Mouse (Mus musculus): Measurements from ENCODE around the gene Ralb.
A peak's percentile ranks its signal among the peaks of the same experiment; 100 is the strongest.

Ralb gene

DNA sequence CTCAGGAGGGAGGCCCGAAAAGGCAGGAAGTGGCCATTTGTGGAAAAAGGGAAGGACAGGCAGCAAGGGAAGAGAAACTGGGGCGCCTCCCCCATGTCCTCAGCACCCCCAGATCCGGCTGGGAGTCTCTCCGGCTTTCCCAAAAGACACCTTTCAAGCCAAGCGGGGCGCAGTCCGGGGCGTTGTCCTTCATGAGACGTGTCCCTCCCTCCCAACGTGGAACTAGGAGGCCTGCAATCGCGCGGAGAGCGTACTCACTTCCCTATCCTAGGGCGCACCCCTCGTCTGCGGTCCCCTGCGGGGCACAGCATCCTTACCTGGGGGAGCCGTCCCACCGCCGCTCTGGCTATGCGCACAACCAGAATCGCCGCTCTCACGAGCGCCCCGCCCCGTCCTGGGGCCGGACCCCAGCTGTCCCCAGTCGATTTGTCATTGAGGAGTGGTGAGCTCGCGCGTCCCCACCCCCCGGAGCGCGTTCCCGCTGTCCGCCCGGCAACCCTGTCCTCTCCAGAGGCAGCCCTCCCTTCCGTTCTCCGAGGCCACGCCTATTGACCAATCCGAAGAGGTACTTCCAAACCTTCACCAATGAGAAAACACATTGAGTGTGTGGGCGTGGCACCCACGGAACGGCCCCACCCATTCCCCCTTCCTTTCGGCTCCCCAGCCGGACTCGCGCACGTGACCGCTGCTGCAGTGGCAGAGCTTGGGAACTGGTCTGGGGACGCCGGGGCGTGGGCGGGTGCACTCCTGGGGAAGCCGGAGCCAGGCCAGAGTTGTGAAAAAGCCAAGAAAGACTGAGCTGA lies at the start of gene Ralb:
TSS of gene Ralb (minus strand) at position 535 of the 803 bp plus-strand sequence.
- DNase-seq (ENCODE audit: low read depth in 2 of 2, low spot score in 2 of 2) = peak; percentile 80 to 87

DNA sequence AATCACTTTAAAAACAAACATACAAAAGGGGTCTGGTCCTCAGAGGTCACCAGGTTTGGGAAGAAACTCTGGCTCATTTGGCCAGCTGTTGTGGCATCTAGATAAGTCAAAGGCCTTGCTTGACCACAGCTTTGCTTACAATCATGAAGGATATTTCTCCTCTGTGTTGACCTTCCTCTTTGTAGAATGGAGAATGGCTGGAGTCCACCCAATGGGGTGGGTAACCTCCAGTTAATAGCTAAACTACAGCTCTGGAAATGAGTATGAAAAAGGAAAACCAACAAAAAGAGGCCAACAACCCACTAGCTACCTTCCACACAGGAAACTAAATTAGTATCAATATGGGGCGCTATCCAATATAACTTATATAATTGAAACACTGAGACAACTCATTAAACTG lies 47.1 kb upstream of the Ralb start:
- DNase-seq (ENCODE audit: low read depth in 2 of 2, low spot score in 2 of 2) = no peak

DNA sequence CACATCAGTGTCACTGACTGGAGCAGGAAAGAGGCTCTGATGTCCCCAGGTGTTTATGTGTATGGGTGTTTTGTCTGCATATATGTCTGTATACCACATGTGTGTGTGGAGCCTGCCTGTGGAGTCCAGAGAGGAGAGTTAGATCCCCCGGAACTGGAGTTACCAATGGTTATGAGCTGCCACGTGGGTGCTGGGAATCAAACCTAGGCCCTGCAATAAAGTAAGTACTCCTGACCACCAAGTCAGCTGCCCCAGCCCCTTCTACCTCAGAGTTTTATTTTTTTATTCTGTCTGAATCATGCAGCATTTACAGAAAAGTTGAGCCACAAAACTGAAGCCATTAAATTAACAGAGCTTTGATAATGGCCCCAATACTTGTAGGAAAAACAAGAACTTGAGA lies 45.5 kb upstream of the Ralb start:
- no peak for DNase-seq (ENCODE audit: low read depth in 2 of 2, low spot score in 2 of 2)

DNA sequence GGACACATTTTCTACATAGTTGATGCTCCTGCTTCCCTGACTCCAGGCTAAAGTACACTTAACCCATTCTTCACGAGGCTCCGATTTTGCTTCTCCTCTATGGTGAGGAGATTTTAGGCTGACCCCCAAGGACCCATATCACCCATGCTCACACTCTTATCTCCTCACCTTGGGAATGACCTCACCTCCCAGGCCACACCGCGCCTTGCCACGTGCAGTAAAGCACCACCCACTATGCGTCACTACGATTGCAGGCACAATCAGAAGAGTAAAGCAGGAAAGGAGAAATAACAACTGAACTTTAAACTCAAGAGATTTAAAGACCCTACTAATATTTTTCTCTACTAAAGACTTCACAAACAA lies 44.7 kb upstream of the Ralb start:
- no peak for DNase-seq (ENCODE audit: low read depth in 2 of 2, low spot score in 2 of 2)

DNA sequence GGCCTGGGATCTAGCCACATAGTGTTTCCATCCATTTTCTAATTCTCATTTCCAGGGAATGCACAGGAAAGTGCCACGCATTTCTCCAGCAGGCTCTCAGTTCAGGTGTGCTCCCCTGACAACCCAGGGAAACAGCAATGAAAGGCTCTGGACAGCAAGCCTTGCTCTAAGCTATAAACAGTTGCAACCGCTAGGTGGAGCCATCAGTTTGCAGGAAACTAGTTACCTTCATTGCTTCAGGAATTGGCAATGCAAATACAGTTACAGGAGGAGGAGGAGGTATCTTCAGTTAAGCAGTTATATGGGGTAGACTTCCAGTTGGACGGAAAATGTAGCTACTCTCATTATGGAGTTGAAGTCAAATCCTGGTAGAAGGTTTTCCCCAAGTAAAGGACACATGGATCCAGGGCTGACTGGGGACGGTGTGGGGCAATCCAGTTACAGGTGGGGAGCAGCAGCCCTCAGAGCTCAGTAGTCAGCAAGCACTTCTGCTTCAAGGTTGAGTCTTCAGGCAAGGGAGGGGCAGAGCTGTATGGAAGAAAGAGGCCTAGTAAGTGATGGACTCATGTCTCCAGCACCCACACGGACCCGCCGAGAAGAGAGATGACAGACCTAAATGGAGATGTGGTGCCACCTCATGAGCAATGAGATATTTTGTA lies 44.2 kb upstream of the Ralb start:
- peak; percentile 52 to 56 for DNase-seq (ENCODE audit: low read depth in 2 of 2, low spot score in 2 of 2)

DNA sequence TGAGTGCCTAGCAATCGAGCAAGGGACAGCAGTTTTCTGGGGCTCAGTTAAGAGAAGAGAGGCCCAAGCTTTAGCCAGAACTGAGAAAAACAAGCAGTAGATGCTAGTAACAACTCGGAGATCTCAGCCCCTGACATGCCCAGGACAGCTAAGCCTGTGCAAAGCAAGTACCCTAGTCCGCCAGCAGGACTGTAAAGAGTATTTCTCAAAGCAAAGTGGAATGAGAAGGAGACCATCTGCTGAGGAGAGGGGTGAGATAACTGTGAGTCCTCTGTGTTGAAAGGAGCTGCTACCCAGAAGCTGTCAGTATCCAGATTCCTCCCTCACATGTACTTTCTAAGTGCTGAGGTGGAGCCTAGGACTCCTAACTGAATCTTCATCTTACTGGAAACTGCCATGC lies 41.9 kb upstream of the Ralb start:
- DNase-seq (ENCODE audit: low read depth in 2 of 2, low spot score in 2 of 2) = no peak

DNA sequence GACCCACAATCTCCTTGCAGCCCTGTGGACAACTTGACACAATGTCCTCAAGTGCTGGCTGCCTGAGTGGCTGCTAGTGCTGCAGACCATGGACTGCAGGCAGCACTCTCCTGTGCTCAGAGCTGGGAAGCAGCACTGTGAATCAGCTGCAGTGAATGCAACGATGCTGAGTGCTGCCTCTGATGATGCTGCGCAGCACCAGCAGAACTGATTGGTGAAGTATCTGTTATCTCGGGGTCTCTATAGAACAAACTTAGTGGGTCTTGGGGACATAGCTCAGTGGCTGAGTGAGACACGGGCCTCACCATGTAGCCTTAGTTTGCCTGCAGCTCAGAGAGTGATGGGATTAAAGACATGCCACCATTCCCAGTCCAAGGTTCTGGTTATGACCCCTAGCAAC lies 41.1 kb upstream of the Ralb start:
- no peak for DNase-seq (ENCODE audit: low read depth in 2 of 2, low spot score in 2 of 2)

DNA sequence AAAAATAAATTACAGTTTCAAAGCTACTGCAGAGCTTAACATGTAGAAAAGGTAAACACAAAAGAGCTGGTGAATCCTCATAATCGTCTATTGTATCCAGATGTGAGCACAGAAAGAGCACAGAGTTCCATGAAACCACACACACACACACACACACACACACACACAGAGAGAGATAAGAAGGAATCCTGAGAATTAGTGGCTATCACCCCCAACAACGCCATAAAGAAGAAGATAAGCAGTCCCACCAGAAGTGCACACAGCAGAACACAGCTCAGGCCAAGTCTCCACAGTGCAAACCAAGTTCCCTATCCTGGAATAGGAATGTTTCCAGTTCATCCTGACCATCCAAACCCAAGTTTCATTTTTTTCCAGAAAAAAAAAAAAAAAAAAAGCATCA lies 40.6 kb upstream of the Ralb start:
- no peak for DNase-seq (ENCODE audit: low read depth in 2 of 2, low spot score in 2 of 2)

DNA sequence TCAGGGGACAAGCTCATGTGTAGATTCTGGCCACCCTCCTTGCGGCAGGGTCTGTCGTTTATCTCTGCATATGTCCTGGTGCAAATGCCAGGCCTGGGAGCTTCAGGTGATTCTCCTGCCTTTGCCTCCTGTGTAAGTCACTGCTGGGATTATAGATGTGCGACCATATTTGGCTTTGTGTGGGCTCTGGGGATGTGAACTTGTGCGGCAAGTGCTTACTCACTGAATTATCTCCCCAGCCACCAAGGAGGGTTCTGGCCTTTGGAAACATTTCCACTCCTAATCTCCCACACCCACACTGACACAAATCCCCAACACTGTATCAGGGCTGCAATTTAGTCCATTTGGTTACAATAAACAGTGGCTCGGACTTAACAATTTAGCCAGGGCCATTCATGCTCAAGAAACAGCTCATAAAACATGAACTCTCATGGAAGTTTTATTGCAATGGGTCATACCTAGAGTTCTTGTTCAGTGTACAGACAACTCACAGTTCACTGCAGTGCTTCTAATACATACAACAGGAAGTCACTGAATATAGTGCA lies 40.1 kb upstream of the Ralb start:
- no peak for DNase-seq (ENCODE audit: low read depth in 2 of 2, low spot score in 2 of 2)

DNA sequence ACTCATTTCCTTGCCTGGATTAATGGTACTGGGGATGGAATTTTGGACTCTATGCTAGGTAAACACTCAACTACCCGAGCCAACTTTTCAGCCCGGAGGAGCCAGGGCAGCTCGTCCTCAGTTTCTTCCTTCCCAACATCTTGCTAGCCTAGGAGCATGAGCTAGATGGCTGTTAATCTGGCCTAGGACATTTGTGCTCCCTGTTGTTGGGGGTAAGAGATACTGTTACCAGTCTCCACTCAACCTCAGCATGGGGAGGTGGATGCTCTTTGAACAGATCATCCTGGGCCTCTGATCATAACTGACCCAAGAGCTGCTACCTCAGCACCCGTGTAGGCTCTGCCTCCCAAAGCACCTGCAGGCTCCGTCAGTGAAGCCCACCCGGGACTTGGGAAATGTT lies 38.7 kb upstream of the Ralb start:
- no peak for DNase-seq (ENCODE audit: low read depth in 2 of 2, low spot score in 2 of 2)

DNA sequence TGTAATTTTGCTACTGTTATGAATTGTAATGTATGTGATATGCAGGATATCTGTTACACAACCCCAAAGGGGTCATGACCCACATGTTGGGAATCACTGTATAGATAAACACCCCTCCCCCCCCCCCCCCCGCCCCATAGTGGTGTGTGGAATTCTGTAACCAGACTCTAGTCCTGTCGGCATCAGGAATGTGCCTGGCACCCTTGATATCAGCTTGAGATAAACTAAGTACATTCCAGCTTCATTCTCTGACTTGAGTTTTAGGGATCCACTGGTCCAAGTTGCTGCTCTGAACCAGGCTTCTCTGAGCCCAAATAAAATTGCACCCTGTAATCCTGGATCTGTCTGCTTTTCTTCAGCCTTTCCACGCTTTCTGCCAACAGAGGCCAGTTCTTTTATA lies 37.0 kb upstream of the Ralb start:
- DNase-seq (ENCODE audit: low read depth in 2 of 2, low spot score in 2 of 2) = no peak

DNA sequence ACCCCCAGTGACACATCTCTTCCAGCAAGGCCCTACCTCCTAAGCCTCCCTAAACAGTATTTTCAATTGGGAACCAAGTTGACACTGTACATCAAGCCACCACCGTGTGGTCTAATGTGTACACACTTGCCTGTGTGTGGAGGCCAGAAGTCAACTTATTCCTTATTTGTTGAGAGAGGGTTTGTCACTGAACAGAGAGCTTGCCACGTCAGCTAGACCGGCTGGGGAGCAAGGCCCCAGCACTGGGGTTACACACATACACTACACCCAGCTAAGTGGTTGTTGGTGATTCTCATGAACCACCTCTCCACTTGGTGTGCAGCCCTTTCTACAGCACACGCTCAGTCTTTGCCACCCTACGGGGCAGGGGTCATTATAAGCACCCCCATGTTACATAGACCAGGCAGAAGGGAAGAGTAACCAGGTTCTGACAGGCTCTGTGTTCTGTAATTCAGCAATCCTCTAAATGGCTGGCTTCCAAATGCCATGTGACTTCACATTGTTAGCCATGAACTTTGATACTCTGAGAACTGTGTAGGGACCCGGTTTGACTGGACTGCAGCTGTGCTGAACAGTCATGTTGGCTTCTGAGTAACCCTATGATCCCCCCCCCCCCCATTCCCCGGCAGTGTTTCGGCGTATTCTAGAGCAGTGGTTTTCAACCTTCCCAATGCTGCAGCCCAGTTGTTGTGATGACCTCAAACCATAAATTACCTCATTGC lies 36.4 kb upstream of the Ralb start:
- no peak for DNase-seq (ENCODE audit: low read depth in 2 of 2, low spot score in 2 of 2)

DNA sequence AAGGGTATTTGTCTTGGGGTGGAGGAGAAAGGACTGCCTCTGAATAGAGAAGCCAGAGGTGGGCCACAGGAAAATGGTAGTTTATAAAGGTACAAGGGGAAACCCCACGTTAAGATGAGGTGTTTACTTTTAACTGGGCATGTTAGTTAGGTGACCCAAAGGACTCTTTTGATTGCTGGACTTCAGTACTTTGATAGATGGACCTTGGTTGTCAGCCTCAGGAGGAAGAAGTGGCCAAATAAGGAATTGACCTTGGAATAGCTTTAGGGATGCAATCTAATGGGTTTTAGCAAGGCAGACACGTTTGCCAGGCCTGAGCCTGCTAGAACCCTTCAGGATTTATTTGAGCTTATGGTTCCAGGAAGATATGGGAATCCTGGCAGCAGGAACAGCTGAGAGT lies 34.7 kb upstream of the Ralb start:
- no peak for DNase-seq (ENCODE audit: low read depth in 2 of 2, low spot score in 2 of 2)

DNA sequence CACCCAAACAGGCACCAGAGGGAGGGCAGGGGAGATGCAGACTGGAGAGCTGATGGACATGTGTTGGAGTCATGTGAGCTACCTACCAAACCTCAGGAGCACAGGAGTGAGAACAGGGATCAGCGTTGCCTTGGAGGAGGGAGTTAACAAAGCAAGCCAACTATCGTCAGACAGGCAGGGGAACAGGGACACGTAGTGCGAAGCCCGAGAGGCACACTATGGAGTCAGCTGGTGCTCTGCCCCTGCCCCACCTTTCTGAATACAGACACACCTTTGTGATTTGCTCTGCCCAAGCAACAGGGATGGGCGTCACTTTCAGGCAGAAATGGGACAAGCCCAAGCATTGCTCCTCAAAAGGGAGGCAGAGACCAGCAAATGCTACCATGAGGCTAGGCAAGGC lies 33.1 kb upstream of the Ralb start:
- DNase-seq (ENCODE audit: low read depth in 2 of 2, low spot score in 2 of 2) = no peak

DNA sequence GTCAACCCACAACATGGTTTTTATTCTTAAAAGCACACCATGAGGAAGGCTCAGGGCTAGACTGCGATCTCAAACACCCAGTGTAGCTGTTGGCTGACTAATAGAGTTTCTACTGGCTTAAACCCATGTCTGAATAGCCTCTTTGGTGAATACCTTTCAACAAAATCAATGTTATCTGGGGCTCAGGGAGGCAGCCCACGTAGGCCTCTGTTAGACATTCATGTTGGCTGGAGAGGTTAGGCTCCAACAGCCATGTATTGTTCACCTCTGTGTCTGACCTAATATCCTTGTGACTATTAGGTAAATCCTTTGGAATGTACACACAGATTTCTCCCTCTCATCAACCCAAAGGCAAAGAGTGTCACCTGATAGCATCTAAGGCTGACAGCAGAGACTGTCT lies 31.5 kb upstream of the Ralb start:
- no peak for DNase-seq (ENCODE audit: low read depth in 2 of 2, low spot score in 2 of 2)

DNA sequence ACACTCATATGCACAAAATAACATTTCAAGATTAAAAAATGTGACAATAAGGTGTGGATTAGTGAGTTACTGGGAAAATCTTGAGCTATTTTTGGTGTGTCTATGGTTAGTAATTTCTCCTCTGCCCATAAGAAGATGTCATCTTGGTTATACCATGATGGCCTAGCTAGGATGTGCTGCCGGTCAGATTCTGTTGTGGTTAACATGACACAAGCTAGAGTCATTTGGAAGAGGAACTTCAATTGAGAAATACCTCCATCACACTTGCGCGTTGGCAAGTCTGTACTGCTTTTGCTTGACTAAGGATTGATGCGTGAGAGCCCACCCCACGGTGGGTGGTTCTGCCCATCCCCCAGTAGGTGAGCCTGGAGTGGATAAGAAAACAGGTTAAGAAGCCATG lies 29.7 kb upstream of the Ralb start:
- no peak for DNase-seq (ENCODE audit: low read depth in 2 of 2, low spot score in 2 of 2)

DNA sequence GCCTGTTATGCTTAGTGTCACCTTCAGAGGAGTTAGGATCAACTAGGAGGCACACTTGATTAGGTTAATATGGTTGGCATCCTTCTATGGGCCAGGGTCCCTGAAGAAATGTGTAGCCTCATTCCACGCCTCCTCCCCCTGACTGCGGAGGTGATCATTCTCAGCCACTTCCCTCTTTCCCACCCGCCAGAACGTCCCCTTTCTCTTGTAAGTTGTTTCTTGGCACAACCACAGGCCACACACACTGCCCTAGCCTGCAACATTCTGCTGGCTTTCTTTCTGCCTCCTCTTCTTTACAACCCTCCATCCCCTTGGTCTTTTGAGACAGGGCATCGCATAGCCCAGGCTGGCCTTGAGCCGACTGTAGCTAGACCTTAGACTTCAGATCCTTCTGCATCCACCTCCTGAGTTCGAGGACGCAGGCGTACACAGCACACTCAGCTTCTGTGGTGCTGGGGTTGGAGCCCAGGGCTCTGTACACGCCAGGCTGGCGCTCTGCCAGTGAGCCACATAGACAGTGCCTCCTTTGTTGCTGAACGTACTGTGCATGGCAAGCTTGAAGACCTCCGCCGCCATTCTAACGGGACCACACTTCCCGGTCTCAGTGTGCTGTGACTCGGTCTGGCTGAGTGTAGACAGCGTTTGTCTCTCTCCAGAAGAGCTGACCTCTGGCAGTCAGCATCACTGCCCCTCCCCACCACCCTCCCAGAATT lies 28.7 kb upstream of the Ralb start:
- DNase-seq (ENCODE audit: low read depth in 2 of 2, low spot score in 2 of 2) = no peak

DNA sequence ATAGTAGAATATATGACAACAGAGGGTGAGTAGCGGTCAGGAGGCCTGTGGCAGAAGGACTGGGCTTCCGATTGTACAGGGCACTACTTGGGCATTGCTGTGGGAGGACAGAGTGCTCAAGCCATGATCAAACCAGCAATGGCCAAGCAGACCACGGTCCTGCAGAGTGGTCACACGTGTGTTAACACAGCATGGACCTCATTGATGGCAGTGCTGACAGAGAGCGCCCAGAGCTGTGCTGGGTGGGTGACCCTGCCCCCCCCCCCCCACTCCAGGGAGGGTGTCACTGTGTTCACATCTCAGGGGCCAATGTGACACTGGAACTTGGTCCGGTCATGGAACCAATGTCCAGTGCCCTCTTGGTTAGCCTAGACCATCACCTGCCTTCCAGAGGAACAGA lies 27.6 kb upstream of the Ralb start:
- no peak for DNase-seq (ENCODE audit: low read depth in 2 of 2, low spot score in 2 of 2)

DNA sequence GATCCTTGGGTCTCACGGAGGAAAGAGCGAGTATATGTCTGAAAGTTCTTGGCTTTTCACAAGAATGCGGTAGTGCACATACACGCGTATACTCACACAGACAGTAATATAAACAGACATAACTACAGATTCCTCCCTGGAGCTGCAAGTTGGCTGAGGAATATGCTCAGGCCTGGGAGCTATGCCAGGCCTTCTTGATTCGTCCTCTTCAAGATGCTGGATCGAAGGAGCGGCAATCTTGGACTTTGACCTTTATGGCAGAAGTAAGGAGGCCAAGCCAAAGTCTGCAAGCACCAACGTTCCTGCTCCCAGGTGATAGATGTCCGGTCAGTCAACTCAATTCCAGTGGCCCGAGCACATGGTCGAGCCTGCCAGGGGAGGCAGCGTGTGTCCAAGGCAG lies 26.3 kb upstream of the Ralb start:
- no peak for DNase-seq (ENCODE audit: low read depth in 2 of 2, low spot score in 2 of 2)

DNA sequence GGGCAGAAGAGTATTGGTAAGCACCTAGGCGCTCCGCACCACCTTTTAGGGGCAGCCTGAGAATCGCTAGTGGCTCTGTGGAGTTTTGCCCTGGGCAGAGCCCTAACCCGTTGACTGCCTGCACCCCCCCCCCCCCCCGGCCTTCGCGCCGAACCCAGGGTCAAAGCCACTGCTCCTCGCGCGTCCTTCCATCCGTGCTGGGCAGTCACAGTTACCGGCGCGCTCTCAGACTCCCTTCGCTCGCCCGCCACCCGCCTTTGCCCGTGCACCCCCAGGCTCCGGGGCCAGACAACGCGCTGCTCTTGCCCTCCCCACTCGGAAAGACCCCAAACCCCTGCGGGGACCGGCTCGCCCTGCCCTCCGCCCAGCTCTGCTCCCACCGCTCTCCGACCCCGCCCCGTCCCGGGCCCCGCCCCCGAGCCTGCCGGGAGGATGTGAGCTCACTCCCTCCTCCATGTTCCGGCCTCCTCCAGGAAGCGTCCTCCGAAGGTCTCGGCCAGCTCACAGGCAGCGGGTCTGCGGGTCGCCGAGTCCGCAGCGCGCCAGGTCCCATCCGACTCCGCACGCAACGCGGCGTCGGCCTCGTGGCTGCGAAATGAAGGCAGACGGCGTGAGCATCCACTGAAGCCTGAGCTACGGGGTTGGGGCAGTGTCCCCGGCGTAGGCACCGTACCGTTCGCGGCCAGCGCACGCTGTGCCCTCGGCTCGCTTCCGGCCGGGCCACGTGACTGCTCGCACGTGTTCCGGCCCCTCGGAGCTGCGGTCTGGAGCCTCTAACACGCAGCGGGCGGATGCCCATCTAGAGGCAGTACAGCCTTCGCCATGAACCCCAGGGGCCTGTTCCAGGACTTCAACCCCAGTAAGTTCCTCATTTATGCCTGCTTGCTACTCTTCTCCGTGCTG lies 21.3 kb upstream of the Ralb start, which contains the start of gene Tmem185b:
TSS of gene Tmem185b (plus strand) at position 472 of the 903 bp plus-strand sequence.
- peak; percentile 79 to 84 for DNase-seq (ENCODE audit: low read depth in 2 of 2, low spot score in 2 of 2)
